Mouse (Mus musculus) testis, postnatal 14 days (tissue): ENCODE measurements around the gene Traf7.

ENCODE experiments used
- DNase-seq: peaks from one replicate; pipeline ENCODE4 v3.0.0; 2021; ENCODE audit warnings: low spot score

Gene Traf7

DNA sequence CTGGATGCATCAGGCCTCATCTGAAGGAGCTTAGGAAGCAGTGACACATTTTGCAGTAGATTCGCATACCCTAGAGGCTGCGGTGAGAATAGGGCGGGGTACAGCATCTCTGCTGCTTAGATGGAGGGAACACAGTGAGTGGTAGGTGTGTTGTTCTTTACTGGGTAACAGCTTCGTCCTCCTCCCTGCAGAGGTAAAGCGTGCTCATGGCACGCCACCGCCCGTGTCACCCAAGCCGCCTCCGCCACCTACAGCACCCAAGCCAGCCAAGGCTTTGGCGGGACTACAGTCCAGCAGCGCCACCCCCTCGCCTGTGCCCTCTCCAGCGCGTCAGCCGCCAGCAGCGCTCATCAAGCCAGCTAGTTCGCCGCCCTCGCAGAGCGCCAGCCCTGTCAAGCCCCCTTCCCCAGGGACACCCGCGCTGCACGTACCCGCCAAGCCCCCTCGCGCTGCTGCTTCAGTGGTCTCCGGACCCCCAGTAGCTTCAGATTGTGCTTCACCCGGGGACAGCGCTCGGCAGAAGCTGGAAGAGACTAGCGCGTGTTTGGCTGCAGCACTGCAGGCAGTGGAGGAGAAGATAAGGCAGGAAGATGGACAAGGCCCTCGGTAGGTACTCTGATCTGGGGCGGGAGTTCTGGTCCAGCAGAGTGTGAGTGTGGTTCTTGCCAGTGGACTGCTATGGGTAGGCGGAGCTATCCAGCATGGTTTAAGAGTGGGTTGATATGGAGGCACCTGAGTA, 21.2 kb downstream of the Traf7 start:
- no peak for DNase-seq

- DNase-seq: no peak
Observed at GRCm38 (mm10) chr17:24505286-24505955, 22.3 kb downstream of the Traf7 start.

DNA sequence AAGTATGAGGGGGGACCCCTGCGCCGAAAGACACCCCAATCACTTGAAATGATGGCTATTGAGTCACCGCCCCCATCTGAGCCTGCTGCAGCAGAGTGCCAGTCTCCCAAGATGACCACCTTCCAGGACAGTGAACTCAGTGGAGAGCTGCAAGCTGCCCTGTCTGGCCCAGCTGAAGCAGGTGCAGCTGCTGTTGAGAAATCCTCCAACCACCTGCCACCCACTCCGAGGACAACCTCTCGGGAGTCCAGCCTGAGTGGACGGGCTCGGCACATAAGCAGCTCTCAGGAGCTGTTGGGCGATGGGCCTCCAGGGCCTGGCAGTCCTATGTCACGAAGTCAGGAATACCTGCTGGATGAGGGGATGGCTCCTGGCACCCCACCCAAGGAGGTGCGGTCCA, 23.7 kb downstream of the Traf7 start:
- no peak for DNase-seq

DNA sequence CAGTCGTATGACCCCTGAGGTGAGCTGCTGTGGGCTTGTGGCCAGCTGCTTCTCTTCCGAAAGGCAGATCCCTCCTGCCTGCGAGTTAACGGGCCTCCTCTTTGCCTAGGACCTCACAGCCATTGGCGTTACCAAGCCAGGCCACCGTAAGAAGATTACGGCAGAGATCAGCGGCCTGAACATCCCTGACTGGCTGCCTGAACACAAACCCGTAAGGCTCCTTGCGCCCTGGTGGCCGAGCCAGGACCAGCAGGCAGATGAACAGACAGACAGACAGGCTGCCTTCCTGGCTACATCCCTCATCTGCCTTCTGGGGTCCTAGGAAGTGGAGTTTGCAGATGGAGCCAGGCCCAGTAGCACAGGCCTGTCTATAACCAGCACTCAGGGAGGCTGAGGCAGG, 25.5 kb downstream of the Traf7 start:
- no peak for DNase-seq

DNA sequence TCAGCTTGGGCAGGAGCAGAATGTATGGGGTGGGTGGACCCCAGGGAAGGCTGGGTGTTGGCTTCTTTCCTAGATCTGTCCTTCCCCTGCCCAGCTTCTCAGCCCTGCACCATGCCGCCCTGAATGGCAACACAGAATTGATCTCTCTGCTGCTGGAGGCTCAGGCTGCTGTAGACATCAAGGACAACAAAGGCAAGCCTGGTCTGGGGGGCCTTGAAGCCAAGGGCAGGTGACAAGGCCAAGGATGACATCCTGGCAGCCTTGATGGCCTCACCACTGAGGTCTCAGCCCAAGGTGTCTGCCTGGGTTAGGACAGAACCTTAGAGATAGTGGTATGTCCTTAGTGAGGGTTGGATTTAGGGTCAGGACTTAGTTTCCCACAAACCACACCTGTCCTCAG, 31.7 kb downstream of the Traf7 start:
- no peak for DNase-seq

DNA sequence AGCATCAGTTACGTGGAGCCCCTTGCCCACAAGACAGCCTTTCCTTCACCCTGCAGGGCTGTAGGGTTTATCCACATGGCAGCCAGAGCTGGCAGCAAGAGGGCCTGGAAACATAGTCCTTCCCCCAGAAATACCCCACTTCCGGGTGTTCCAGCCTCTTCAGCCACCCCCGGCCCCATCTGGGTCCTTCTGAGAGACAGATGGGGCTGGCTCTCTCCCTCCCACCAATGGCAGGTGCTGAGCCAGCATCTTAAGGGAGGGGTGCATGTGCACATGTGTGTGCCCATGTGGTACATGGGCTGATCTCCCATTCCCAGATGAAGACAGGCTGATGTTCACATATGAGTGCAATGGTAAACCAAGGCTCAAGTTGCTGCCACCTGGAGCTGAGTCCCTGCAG, 32.3 kb downstream of the Traf7 start:
- no peak for DNase-seq

GRCm38 (mm10) chr17:24494627-24495335, 33.0 kb downstream of the Traf7 start:
- DNase-seq: no peak

- no peak for DNase-seq
Observed at GRCm38 (mm10) chr17:24490399-24490798, 37.3 kb downstream of the Traf7 start.

GRCm38 (mm10) chr17:24489265-24490030, 38.3 kb downstream of the Traf7 start:
- no peak for DNase-seq

DNA sequence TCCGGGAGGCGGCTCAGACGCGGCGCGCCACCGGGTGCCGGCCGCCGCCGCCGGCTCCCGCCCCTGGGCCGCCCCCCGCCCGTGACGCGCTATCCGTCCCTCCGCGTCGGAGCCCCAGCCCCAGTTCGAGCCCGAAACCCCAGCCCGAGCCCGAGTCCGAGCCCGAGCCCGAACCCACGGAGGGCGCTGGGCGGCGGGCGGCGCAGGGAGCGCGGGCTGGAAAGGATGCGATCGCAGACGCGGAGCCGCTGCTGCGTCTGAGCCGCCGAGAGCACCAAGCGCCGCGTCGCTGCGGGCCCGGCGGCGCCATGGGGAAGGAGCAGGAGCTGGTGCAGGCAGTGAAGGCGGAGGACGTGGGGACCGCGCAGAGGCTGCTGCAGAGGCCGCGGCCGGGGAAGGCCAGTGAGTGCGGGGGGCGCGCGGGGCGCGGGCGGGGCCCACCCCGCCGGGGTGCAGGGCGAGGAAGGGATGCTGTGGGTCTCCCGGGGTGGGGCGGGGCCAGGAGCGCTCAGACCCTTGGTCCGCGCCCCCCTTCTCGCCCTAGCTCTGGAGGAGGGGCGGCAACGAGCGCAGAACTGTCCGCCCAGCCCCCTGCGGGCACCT, 39.0 kb downstream of the Traf7 start:
- DNase-seq: peak; percentile 51

DNA sequence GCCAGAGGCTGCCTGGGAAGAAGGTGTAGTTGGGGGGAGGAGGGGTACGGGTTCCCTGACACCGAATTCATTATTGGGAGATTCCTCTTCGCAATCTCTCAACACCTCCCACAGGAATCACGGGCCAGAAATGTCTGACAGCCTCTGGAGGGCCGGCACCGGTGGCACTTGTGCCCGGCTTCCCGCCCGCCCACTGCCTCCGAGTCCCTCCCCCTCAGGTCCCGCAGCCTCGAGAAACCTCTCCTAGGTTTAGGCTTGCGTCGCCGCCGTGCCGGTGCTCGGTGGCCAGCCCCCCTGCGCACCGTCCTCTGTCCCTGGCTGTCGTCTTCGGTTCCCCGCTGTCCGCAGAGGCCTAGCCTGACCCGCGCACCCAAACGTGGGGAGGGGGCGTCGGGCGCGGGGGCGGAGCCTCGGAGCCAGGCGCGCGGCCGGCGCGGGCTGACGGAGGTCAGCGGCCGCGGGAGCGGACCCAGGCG, 39.5 kb downstream of the Traf7 start, which contains the start of gene Caskin1:
TSS of gene Caskin1 (plus strand) at position 416 of the 476 bp plus-strand sequence.
- peak; percentile 59 for DNase-seq

DNA sequence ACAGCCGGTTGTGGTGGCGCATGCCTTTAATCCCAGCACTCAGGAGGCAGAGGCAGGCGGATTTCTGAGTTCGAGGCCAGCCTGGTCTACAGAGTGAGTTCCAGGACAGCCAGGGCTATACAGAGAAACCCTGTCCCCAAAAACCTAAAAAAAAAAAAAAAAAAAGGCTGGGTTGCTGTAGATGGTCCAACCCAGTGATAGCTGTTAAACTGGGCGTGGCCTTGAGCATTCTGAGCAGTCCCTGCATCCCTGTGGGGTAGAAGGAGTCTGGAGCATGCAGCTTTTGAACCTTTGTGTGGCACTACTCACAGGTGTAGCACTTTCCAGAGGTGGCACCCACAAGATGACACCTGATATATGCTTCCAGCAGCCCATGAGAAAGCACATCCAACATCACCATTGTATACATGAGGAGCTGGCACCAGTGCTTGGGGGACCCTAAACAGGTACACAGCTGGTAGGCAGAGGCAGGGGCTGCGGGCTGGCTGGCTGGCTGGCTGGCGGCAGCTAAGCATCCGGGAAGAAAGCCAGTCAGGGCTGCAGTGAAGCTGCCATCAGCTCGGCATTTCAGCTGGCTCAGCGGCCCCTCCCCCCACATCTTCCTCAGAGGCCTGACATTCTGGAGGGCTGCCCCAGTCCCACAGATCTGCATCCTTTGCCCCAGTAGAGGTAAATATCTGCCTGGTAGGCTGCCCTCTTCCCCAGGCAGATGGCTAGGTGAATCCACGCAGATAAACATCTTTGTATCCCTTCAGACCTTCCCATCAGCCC, 42.5 kb downstream of the Traf7 start:
- no peak for DNase-seq

GRCm38 (mm10) chr17:24483495-24483894, 44.2 kb downstream of the Traf7 start:
- no peak for DNase-seq

- DNase-seq: peak; percentile 69
Observed at GRCm38 (mm10) chr17:24481027-24481815, 46.5 kb downstream of the Traf7 start.

DNA sequence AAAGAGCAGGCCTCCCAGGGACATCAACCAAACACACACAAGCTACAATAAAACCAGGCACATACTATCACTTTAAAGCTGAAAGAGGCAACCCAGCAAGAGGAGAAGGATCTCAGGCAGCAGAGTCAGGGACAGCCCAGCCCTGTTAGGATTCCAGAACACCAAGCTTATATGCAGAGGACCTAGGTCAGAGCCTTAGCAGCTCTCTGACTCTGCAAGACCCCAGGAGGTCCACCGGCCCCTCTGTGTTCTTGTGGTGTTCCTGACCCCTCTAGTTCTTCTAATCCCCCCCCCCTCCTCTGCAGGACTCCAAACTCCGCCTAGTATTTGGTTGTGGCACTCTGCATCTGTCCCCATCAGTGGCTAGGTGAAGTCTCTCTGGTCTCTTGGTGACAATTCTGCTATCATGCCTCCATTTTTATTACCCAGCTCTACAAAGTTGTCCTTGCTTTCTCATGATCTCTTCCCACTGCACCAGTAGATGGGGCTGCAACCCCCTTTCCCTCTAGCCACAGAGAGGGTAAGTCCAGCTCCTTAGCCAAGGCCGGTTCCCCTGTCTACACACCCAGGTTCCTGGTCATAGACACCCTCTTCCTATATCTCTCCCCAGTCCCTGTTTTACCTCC, 47.4 kb downstream of the Traf7 start:
- peak; percentile 12 for DNase-seq

DNA sequence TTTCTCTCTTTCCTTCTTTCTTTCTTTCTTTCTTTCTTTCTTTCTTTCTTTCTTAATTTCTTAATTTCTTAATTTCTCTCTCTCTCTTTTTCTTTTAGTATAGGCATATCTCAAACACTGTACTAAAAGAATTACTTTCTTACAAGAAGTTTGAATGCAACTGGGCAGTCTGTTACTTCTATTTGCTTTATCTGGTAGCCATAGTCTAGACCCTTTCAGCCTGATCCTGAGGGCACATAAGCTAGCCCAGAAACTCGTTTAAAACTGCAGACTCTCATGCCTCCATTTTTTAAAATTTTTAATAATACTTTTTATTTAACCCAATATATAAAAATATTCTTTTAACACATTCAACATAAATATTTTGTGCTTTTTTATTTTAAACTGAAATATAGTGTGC, 48.3 kb downstream of the Traf7 start:
- DNase-seq: no peak

- DNase-seq: peak; percentile 95
Observed at GRCm38 (mm10) chr17:24478663-24479380, 48.9 kb downstream of the Traf7 start, which contains the start of gene Mlst8. Gene Mlst8 (minus strand): TSS chr17:24479078.

GRCm38 (mm10) chr17:24477985-24478600, 49.6 kb downstream of the Traf7 start:
- peak; percentile 28 for DNase-seq
